Comparison of ENCODE assay signal across 8 mouse cellular contexts in genomic region chr13:28629431-28630331, GRCm38 (mm10).
DNase-seq lines count a peak whose midpoint lies in the region; ATAC-seq and TF ChIP-seq lines count a peak whose summit lies in the region.

No protein-coding gene starts in this region.

- no peak for TF ChIP-seq CTCF in heart, adult 2 months (IDR thresholded peaks at IDR 0.05)
- no peak for TF ChIP-seq CTCF in intestine, postnatal 0 days (IDR thresholded peaks at IDR 0.05; ENCODE audit: low read depth)

- H3K4me2 ChIP-seq in intestine, postnatal 0 days (replicated peaks; ENCODE audit: low read depth), result no peak overlapping the region
- 0 out of 2 replicates have a peak overlapping the region, but pooled peaks have one; percentile 8 for H3K4me2 ChIP-seq in lung, embryonic 16.5 days (ENCODE audit: low read depth, low read length)

- no peaks in the 10 kb centered on the region for H3K9me3 ChIP-seq in intestine, postnatal 0 days (ENCODE audit: control insufficient read depth)
- no peaks in the 10 kb centered on the region for H3K9me3 ChIP-seq in lung, embryonic 16.5 days (ENCODE audit: control insufficient read depth, low read length)

- 14% methylated on average over 9 of the region's 9 CpGs for WGBS in heart, adult 2 months
- WGBS in intestine, postnatal 0 days, result 40% methylated on average over 9 of the region's 9 CpGs
- WGBS in lung, embryonic 16.5 days, result 18% methylated on average over 9 of the region's 9 CpGs

- no peak for TF ChIP-seq POLR2A in heart, adult 2 months (IDR thresholded peaks at IDR 0.05; ENCODE audit: insufficient read depth, low read depth, low read length)

- ATAC-seq in intestine, postnatal 0 days, result 0 out of 2 replicates have a peak, but pooled peaks have one; percentile 13
- ATAC-seq in lung, embryonic 16.5 days (ENCODE audit: low read depth), result peak; percentile 85

- H3K4me1 ChIP-seq in heart, adult 2 months (ENCODE audit: control insufficient read depth, insufficient read depth, low read length), result peaks cover 11% of the 10 kb centered on the region
- H3K4me1 ChIP-seq in intestine, postnatal 0 days (replicated peaks; ENCODE audit: control insufficient read depth, insufficient read depth, low read length), result no peaks in the 10 kb centered on the region
- peaks cover 19% of the 10 kb centered on the region for H3K4me1 ChIP-seq in lung, embryonic 16.5 days (replicated peaks; ENCODE audit: control insufficient read depth, insufficient read depth, low read length)

- no peak overlapping the region for H3K9ac ChIP-seq in heart, adult 2 months (ENCODE audit: low read depth, low read length)
- H3K9ac ChIP-seq in intestine, postnatal 0 days (ENCODE audit: low read depth, low read length), result no peak overlapping the region
- peak overlapping the region; percentile 46; the same call in 1 of the 2 replicates for H3K9ac ChIP-seq in lung, embryonic 16.5 days (ENCODE audit: low read length)

- H3K27me3 ChIP-seq in heart, adult 2 months (ENCODE audit: control insufficient read depth, insufficient read depth, low read length), result no peaks in the 10 kb centered on the region
- no peaks in the 10 kb centered on the region for H3K27me3 ChIP-seq in intestine, postnatal 0 days (replicated peaks; ENCODE audit: control insufficient read depth, insufficient read depth, low read length)
- no peaks in the 10 kb centered on the region for H3K27me3 ChIP-seq in lung, embryonic 16.5 days (ENCODE audit: control insufficient read depth, insufficient read depth, low read depth, low read length)

- peak overlapping the region; percentile 64 for H3K27ac ChIP-seq in heart, adult 2 months
- no peak overlapping the region for H3K27ac ChIP-seq in intestine, postnatal 0 days (ENCODE audit: low read depth, low read length)
- peak overlapping the region; percentile 94 for H3K27ac ChIP-seq in lung, embryonic 16.5 days (ENCODE audit: low read length)

- intact Hi-C loops in heart, adult 2 months (cut with DNase I), result loop anchor here (1.0 to 5.0 kb wide), 3 partner anchors 89 to 323 kb away; partner anchors contain the start of gene Sox4
- intact Hi-C loops in left cerebral cortex, postnatal 36 days (cut with DNase I), result no loop called here

- H3K36me3 ChIP-seq in heart, adult 2 months (ENCODE audit: control insufficient read depth, insufficient read depth, low read length), result no peaks in the 10 kb centered on the region
- no peaks in the 10 kb centered on the region for H3K36me3 ChIP-seq in intestine, postnatal 0 days (ENCODE audit: control insufficient read depth, insufficient read depth)
- H3K36me3 ChIP-seq in lung, embryonic 16.5 days (ENCODE audit: control insufficient read depth, insufficient read depth, low read length), result no peaks in the 10 kb centered on the region

- peak; percentile 67 for DNase-seq in 3T3-L1 (ENCODE audit: low read depth, low spot score)
- peak; percentile 79 for DNase-seq in embryo, embryonic 10.5 days (ENCODE audit: low spot score)
- peak; percentile 63 to 75 for DNase-seq in heart, adult 2 months
- DNase-seq in skeletal muscle tissue, adult 2 months (ENCODE audit: low read depth, low spot score), result peak; percentile 36
- no peak for DNase-seq in left cerebral cortex, postnatal 36 days (ENCODE audit: low spot score in 2 of 2)
- DNase-seq in cerebellum, adult 11-12 months, result no peak

- no peaks in the 10 kb centered on the region for H3K79me2 ChIP-seq in heart, adult 2 months (replicated peaks; ENCODE audit: control insufficient read depth, insufficient read depth, low read length)

- TF ChIP-seq EP300 in heart, adult 2 months (IDR thresholded peaks at IDR 0.05; ENCODE audit: insufficient read depth, low read depth, low read length), result peak; percentile 76; the same call in 1 of the 2 replicates

- peak overlapping the region; percentile 16; the same call in 1 of the 2 replicates for H3K4me3 ChIP-seq in heart, adult 2 months
- H3K4me3 ChIP-seq in intestine, postnatal 0 days (ENCODE audit: low read depth, low read length), result no peak overlapping the region
- no peak overlapping the region for H3K4me3 ChIP-seq in lung, embryonic 16.5 days (ENCODE audit: low read length)

Comparison
In these comparisons a context has a peak if more than half of its experiments do, and no peak if none do; other contexts are left out.
1. DNase-seq: peak in 3T3-L1 (single experiment), embryo, embryonic 10.5 days (single experiment), heart, adult 2 months (2 of 2) and skeletal muscle tissue, adult 2 months (single experiment); none in left cerebral cortex, postnatal 36 days (0 of 2) and cerebellum, adult 11-12 months (single experiment).